In the genomic region with DNA sequence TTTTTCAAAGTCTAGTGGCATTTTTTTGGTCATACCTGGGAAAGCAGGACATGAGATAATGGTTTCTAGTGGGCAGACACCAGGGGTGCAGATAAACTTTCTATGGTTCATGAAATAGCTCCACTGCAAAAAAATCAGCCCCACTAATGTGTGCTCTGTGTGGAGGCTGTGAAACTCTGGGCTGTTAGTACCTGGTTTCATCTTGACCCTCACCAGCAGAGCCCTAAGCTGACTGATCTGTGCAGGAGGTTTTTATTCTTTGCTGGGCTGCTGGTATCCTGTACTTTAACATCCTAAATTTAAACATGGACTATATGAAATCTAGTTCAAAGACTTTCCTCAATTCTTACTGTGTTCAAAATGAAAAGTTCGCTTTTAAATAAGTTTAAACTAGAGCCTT, we compare ENCODE assay signal across 30 mouse cellular contexts.
"Had no signal": no experiment of that assay in that cellular context is flagged by ENCODE, and none has a peak within 500 bp of the region (broad histone marks: within the 10 kb centered on the region; RNA-seq: fewer than 3 reads in every experiment).

No protein-coding gene starts in this region.

- DNase-seq: left cerebral cortex, postnatal 4 days; liver; liver, embryonic 13.5 days; liver, postnatal 0 days; lung, adult 18-20 months; lung, adult 2 months; lung, embryonic 14.5 days; lung, postnatal 10 days; lung, postnatal 14 days; lung, postnatal 36 days; lung, postnatal 4 days; midbrain, embryonic 14.5 days had no signal

- ATAC-seq: liver, embryonic 12.5 days; liver, postnatal 0 days; lung, postnatal 0 days had no signal

- H3K27me3 ChIP-seq: limb, embryonic 15.5 days; liver, embryonic 12.5 days; liver, embryonic 13.5 days; liver, embryonic 15.5 days; lung, embryonic 15.5 days; megakaryocyte, embryonic 14.5 days had no signal

- H3K36me3 ChIP-seq: limb, embryonic 10.5 days; limb, embryonic 12.5 days; limb, embryonic 13.5 days; limb, embryonic 15.5 days; liver, embryonic 12.5 days; liver, embryonic 13.5 days; liver, embryonic 15.5 days; lung, embryonic 15.5 days; midbrain, embryonic 10.5 days; midbrain, embryonic 12.5 days; neural tube, embryonic 12.5 days had no signal

- H3K9ac ChIP-seq: limb, embryonic 12.5 days; limb, embryonic 13.5 days; limb, embryonic 15.5 days; liver, embryonic 12.5 days; liver, embryonic 13.5 days; liver, embryonic 14.5 days; liver, embryonic 15.5 days; liver, postnatal 0 days; lung, embryonic 14.5 days; lung, embryonic 15.5 days; midbrain, embryonic 12.5 days; neural tube, embryonic 12.5 days had no signal

- H3K27ac ChIP-seq: left cerebral cortex, adult 2 months; limb, embryonic 10.5 days; limb, embryonic 12.5 days; limb, embryonic 13.5 days; limb, embryonic 15.5 days; liver, embryonic 12.5 days; liver, embryonic 13.5 days; liver, embryonic 14.5 days; liver, embryonic 15.5 days; lung, embryonic 15.5 days; macrophage; midbrain, embryonic 10.5 days; midbrain, embryonic 12.5 days; neural tube, embryonic 12.5 days had no signal

- H3K4me1 ChIP-seq: limb, embryonic 10.5 days; limb, embryonic 12.5 days; limb, embryonic 13.5 days; limb, embryonic 15.5 days; liver, embryonic 12.5 days; liver, embryonic 13.5 days; liver, embryonic 15.5 days; lung, embryonic 15.5 days; megakaryocyte, embryonic 14.5 days; midbrain, embryonic 10.5 days; midbrain, embryonic 12.5 days; neural tube, embryonic 12.5 days had no signal

- H3K9me3 ChIP-seq: limb, embryonic 10.5 days; limb, embryonic 12.5 days; limb, embryonic 13.5 days; limb, embryonic 15.5 days; liver, embryonic 12.5 days; liver, embryonic 13.5 days; liver, embryonic 15.5 days; lung, embryonic 15.5 days; neural tube, embryonic 12.5 days had no signal

- H3K4me3 ChIP-seq: left cerebral cortex, adult 2 months; limb, embryonic 10.5 days; limb, embryonic 12.5 days; limb, embryonic 13.5 days; limb, embryonic 15.5 days; liver, embryonic 12.5 days; liver, embryonic 13.5 days; liver, embryonic 15.5 days; lung, embryonic 15.5 days; megakaryocyte, embryonic 14.5 days; midbrain, embryonic 10.5 days; midbrain, embryonic 12.5 days; myocyte; neural tube, embryonic 12.5 days had no signal

- H3K4me2 ChIP-seq: limb, embryonic 12.5 days; limb, embryonic 13.5 days; limb, embryonic 15.5 days; liver, embryonic 11.5 days; liver, embryonic 12.5 days; liver, embryonic 13.5 days; liver, embryonic 15.5 days; lung, embryonic 14.5 days; lung, embryonic 15.5 days; midbrain, embryonic 11.5 days; midbrain, embryonic 12.5 days; neural tube, embryonic 12.5 days had no signal
